Mouse (Mus musculus): ENCODE measurements around the gene Celf1.

- TF ChIP-seq EP300 (IDR thresholded peaks at IDR 0.05; ENCODE audit: low read depth) (no peak), CTCF (IDR thresholded peaks at IDR 0.05; ENCODE audit: low read depth) (no peak)
Measured at GRCm38 (mm10) chr2:90913671-90914070, 26.5 kb upstream of the Celf1 start.
